Mouse (Mus musculus): ENCODE measurements around the gene Rnf220.

DNA sequence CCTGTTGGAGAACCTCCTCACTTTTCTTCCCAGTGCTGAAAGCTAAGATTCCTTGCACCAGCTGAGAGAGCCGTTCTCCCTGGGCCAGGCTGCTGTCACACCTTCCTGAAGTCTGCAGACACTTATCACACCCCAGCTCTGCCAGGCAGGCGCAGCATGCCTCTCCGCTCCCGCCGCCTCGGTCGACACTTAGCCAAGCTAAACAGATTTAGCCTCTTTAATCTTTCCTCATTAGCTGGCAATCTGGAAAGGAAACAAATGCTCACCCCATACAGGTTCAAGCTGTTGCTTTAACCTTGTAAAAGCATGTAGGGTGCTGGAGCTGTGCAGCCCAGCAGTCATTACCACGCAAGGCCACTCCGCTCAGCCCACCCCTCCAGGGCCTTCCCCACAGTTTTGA is 90.9 kb downstream of the Rnf220 start:
- no peak for TF ChIP-seq CTCF (conservative IDR thresholded peaks at IDR 0.05; ENCODE audit: low read length)
- TF ChIP-seq NANOG (IDR thresholded peaks at IDR 0.05; ENCODE audit: borderline replicate concordance, low read length) = no peak
